In genomic region chr4:105245479-105245944, GRCm38 (mm10) we compare ENCODE assay signal across 8 mouse cellular contexts.
DNase-seq lines count a peak whose midpoint lies in the region; ATAC-seq and TF ChIP-seq lines count a peak whose summit lies in the region.

No protein-coding gene starts in this region.

- WGBS in intestine, postnatal 0 days: 2% methylated on average over 18 of the region's 18 CpGs

- ATAC-seq in granulocyte monocyte progenitor cell, adult 5-6 weeks (replicated peaks; ENCODE audit: poor library complexity, severe bottlenecking): peak; percentile 81
- peak; percentile 71 for ATAC-seq in intestine, postnatal 0 days
- peak; percentile 75 for ATAC-seq in megakaryocyte, adult 5-6 weeks (ENCODE audit: poor library complexity, severe bottlenecking)

- no peaks in the 10 kb centered on the region for H3K9me3 ChIP-seq in intestine, postnatal 0 days (ENCODE audit: control insufficient read depth)

- H3K4me3 ChIP-seq in intestine, postnatal 0 days (ENCODE audit: low read depth, low read length): peak overlapping the region; percentile 26

- H3K9ac ChIP-seq in intestine, postnatal 0 days (ENCODE audit: low read depth, low read length): peak overlapping the region; percentile 31; the same call in 1 of the 2 replicates

- H3K27ac ChIP-seq in intestine, postnatal 0 days (ENCODE audit: low read depth, low read length): no peak overlapping the region

- peak overlapping the region; percentile 72 for H3K4me2 ChIP-seq in intestine, postnatal 0 days (replicated peaks; ENCODE audit: low read depth)

- intact Hi-C loops in left cerebral cortex, postnatal 14 days (cut with DNase I): no loop called here

- TF ChIP-seq CTCF in intestine, postnatal 0 days (IDR thresholded peaks at IDR 0.05; ENCODE audit: low read depth): peak; percentile 41

- no peaks in the 10 kb centered on the region for H3K27me3 ChIP-seq in intestine, postnatal 0 days (replicated peaks; ENCODE audit: control insufficient read depth, insufficient read depth, low read length)

- no peaks in the 10 kb centered on the region for H3K36me3 ChIP-seq in intestine, postnatal 0 days (ENCODE audit: control insufficient read depth, insufficient read depth)

- 0 out of 2 replicates have a peak, but pooled peaks cover 4% of the 10 kb centered on the region for H3K4me1 ChIP-seq in intestine, postnatal 0 days (replicated peaks; ENCODE audit: control insufficient read depth, insufficient read depth, low read length)

- DNase-seq in adrenal gland, adult 2 months: peak; percentile 83
- peak; percentile 77 for DNase-seq in embryo, embryonic 10 days (ENCODE audit: low spot score)
- DNase-seq in left cerebral cortex, postnatal 14 days (ENCODE audit: low spot score in 2 of 2): peak; percentile 32 to 51
- DNase-seq in right cerebral cortex, postnatal 36 days (ENCODE audit: low spot score in 2 of 2): peak; percentile 9 to 21
- no peak for DNase-seq in thymus, postnatal 25 days
